Mouse (Mus musculus): ENCODE data around the gene Pus7. TPM values are rescaled to one million over a fixed set of nuclear protein-coding genes. Genes with fewer than 3 reads are reported as not detected.

The Pus7 gene
- total and polyA plus RNA-seq, 3 experiments, result 35.3 to 62.9 (median 61.9) TPM

DNA sequence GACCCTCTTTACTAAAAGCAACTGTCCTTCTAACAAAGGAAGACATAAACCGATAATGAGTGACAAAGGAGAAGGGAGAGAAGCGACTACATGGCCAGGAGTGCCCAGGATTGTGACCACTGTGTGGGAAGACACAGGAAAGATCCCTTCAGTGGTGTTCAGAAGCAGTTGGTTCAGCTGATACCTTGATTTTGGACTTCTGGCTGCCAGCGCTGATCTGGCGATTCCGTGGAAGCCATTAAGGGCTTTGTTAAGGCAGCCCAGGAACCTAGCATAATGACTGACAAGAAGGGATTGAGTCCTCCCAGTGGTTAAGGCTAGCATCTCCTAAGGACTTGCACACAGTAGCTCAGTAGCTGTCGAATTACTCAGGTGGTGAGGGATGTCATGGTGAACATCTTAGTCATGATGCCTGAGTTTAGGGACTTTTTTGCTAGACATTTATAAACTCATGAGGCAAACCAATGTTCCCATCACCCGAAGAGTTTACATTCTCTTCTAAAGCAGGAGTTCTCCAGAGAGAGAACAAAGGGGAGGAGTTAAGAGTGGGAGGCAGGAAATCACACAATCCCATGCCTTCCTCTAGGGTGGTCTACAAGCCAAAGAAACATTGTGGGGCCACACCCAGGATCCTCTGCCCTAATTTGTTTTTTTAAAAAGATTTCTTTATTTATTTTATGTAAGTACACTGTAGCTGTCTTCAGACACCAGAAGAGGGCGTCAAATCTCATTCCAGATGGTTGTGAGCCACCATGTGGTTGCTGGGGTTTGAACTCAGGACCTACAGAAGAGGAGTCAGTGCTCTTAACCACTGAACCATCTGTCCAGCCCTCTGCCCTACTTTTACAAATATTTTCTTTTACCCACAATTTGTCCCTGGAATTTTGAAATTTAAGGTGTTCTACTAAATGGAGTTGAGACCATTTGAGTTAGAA lies 69.8 kb downstream of the Pus7 start:
- peak overlapping the region; percentile 97; the same call in 1 of the 2 replicates for H3K4me2 ChIP-seq (ENCODE audit: insufficient read depth, low read depth, poor library complexity, severe bottlenecking)
- H3K4me1 ChIP-seq (ENCODE audit: control insufficient read depth in 1 of 2, insufficient read depth in 2 of 2), result peaks cover 9 to 23% of the 10 kb centered on the region in 2 experiments
- peaks cover 15 to 22% of the 10 kb centered on the region in 2 experiments for H3K36me3 ChIP-seq (replicated peaks in 1 of 2; ENCODE audit: control insufficient read depth in 1 of 2, insufficient read depth in 1 of 2, low read length in 1 of 2)
- peaks cover 17% of the 10 kb centered on the region for H3K9me3 ChIP-seq (replicated peaks; ENCODE audit: low read length)
- in situ Hi-C loops (cut with MboI; ENCODE audit: low pct_ligation_motif_present, low pct_unique_long_range_greater_than_20kb, low sequenced_read_pairs) (loop anchor here (5.0 to 10.0 kb wide), 2 partner anchors 34 to 199 kb away; no protein-coding TSS in a partner anchor), dilution Hi-C loops (cut with MboI; ENCODE audit: extremely low pct_ligation_motif_present, extremely low pct_unique_long_range_greater_than_20kb, low sequenced_read_pairs) (no loop called here)
- peak; percentile 54 for DNase-seq (ENCODE audit: extremely low read depth)
- H3K27me3 ChIP-seq (replicated peaks), result no peaks in the 10 kb centered on the region
- TF ChIP-seq NELFE (IDR thresholded peaks at IDR 0.05; ENCODE audit: low read depth, low read length) (no peak), SMC3 (IDR thresholded peaks at IDR 0.05; ENCODE audit: low read depth, low read length) (no peak), USF1 (IDR thresholded peaks at IDR 0.05; ENCODE audit: low read depth, low read length) (no peak), TBP (conservative IDR thresholded peaks at IDR 0.05; ENCODE audit: low read depth, low read length) (no peak), USF2 (conservative IDR thresholded peaks at IDR 0.05; ENCODE audit: low read depth, low read length) (no peak), ZMIZ1 (IDR thresholded peaks at IDR 0.05; ENCODE audit: low read depth, low read length) (no peak), IRF4 (IDR thresholded peaks at IDR 0.05; ENCODE audit: low read depth, low read length) (no peak), RAD21 (IDR thresholded peaks at IDR 0.05; ENCODE audit: low read depth, low read length) (peak; percentile 20), CTCF (conservative IDR thresholded peaks at IDR 0.05 in 1 of 2, IDR thresholded peaks at IDR 0.05 in 1 of 2; ENCODE audit: low read depth in 2 of 2, low read length in 2 of 2) (peak in 1 of 2 experiments; percentile 39; a peak in 2 of 4 replicates), CHD1 (IDR thresholded peaks at IDR 0.05; ENCODE audit: low read depth, low read length) (no peak), UBTF (IDR thresholded peaks at IDR 0.05; ENCODE audit: low read depth, low read length) (no peak)
- peaks cover 11% of the 10 kb centered on the region for H3K79me2 ChIP-seq (replicated peaks; ENCODE audit: control insufficient read depth, extremely low read depth, insufficient read depth, poor library complexity, severe bottlenecking)
- peak overlapping the region; percentile 68 for H3K9ac ChIP-seq (ENCODE audit: insufficient read depth, low read depth)
- no peak overlapping the region for H3K27ac ChIP-seq (ENCODE audit: insufficient read depth, low read depth)
- H3K4me3 ChIP-seq (replicated peaks in 1 of 3; ENCODE audit: low read depth in 2 of 3, low read length in 2 of 3, poor library complexity in 1 of 3), result no peak overlapping the region

DNA sequence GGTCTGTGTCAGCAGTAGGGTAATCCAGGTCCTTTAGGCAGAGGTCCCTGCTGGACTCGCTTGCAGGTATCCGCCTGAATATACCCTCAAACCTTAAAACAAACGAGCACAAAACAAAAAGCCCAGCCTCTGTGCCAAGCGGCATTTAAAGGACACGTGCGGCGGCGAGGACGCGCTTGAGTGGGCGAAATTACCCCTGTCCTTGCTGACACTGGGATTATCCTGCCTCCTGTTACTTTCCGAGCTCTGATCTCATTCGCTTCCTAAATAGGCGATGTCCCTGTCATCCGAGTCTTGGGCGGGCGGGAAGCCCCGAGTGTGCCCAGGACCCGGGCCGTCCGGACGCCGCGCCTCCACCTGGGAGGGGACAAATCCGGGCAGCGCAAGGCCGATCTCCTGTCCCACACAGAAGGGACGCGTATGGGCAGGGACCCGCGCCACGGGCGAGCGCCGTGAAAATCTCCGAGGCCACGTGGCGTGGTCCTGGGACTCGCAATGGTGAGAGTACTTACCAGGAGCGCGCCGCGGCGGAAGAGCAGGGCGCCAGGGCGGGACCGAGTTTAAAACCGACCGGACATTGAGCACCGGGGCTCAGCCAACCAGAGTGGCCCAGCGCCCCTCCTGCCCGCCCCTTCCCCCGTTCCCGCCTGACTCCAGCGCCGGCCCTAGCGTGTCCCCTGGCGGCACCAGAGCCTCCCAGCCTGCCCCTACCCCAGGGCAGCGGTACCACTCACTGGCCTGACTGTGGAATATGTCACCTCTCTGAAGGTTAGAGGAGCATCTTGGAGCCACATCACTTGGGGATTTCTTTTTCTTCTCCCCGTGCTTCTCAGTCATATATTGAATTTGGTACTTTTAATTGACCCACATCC lies 71.1 kb downstream of the Pus7 start:
- in situ Hi-C loops (cut with MboI; ENCODE audit: low pct_ligation_motif_present, low pct_unique_long_range_greater_than_20kb, low sequenced_read_pairs), result loop anchor here (5.0 to 10.0 kb wide), 2 partner anchors 35 to 198 kb away; no protein-coding TSS in a partner anchor
- DNase-seq (ENCODE audit: extremely low read depth), result peak; percentile 64
- H3K27ac ChIP-seq (ENCODE audit: insufficient read depth, low read depth), result peak overlapping the region; percentile 48

More for the DNA sequence above, 71.1 kb downstream of the Pus7 start:
- H3K4me2 ChIP-seq (ENCODE audit: insufficient read depth, low read depth, poor library complexity, severe bottlenecking), result peak overlapping the region; percentile 97
- no peaks in the 10 kb centered on the region for H3K27me3 ChIP-seq (replicated peaks)
- H3K79me2 ChIP-seq (replicated peaks; ENCODE audit: control insufficient read depth, extremely low read depth, insufficient read depth, poor library complexity, severe bottlenecking), result peaks cover 13% of the 10 kb centered on the region
- H3K4me1 ChIP-seq (ENCODE audit: control insufficient read depth in 1 of 2, insufficient read depth in 2 of 2), result peaks cover 5 to 11% of the 10 kb centered on the region in 2 experiments
- H3K9ac ChIP-seq (ENCODE audit: insufficient read depth, low read depth), result peak overlapping the region; percentile 91
- peak overlapping the region; percentile 73 to 96 (median 87) for H3K4me3 ChIP-seq (replicated peaks in 1 of 3; ENCODE audit: low read depth in 2 of 3, low read length in 2 of 3, poor library complexity in 1 of 3)
- dilution Hi-C loops (cut with MboI; ENCODE audit: extremely low pct_ligation_motif_present, extremely low pct_unique_long_range_greater_than_20kb, low sequenced_read_pairs), result no loop called here
- H3K36me3 ChIP-seq (replicated peaks in 1 of 2; ENCODE audit: control insufficient read depth in 1 of 2, insufficient read depth in 1 of 2, low read length in 1 of 2), result peaks cover 24 to 26% of the 10 kb centered on the region in 2 experiments
- peaks cover 17% of the 10 kb centered on the region for H3K9me3 ChIP-seq (replicated peaks; ENCODE audit: low read length)
- TF ChIP-seq ETS1 (conservative IDR thresholded peaks at IDR 0.05; ENCODE audit: low read depth, low read length) (no peak), POLR2A (IDR thresholded peaks at IDR 0.05; ENCODE audit: low read depth, low read length) (peak; percentile 90), ELF1 (IDR thresholded peaks at IDR 0.05; ENCODE audit: low read depth, low read length) (peak; percentile 68; the same call in 1 of the 2 replicates), USF1 (IDR thresholded peaks at IDR 0.05; ENCODE audit: low read depth, low read length) (no peak; the same call in 1 of the 2 replicates), ZMIZ1 (IDR thresholded peaks at IDR 0.05; ENCODE audit: low read depth, low read length) (peak; percentile 67), KAT2A (IDR thresholded peaks at IDR 0.05; ENCODE audit: insufficient replicate concordance, low read length) (peak; percentile 67; the same call in 1 of the 2 replicates), MYC (IDR thresholded peaks at IDR 0.05; ENCODE audit: low read depth, low read length) (peak; percentile 96), MAX (IDR thresholded peaks at IDR 0.05; ENCODE audit: low read length) (peak; percentile 91), E2F4 (IDR thresholded peaks at IDR 0.05; ENCODE audit: insufficient replicate concordance, low read depth, low read length) (0 out of 2 replicates have a peak, but pooled peaks have one; percentile 16), UBTF (IDR thresholded peaks at IDR 0.05; ENCODE audit: low read depth, low read length) (no peak), RAD21 (IDR thresholded peaks at IDR 0.05; ENCODE audit: low read depth, low read length) (peak; percentile 15), CTCF (conservative IDR thresholded peaks at IDR 0.05 in 1 of 2, IDR thresholded peaks at IDR 0.05 in 1 of 2; ENCODE audit: low read depth in 2 of 2, low read length in 2 of 2) (peak in 1 of 2 experiments; percentile 49; a peak in 2 of 4 replicates), TCF12 (IDR thresholded peaks at IDR 0.05; ENCODE audit: low read depth, low read length) (peak; percentile 68), EP300 (IDR thresholded peaks at IDR 0.05; ENCODE audit: low read length) (no peak), NELFE (IDR thresholded peaks at IDR 0.05; ENCODE audit: low read depth, low read length) (peak; percentile 90), MXI1 (IDR thresholded peaks at IDR 0.05; ENCODE audit: low read depth, low read length) (peak; percentile 96), CHD2 (IDR thresholded peaks at IDR 0.05; ENCODE audit: low read length) (0 out of 2 replicates have a peak, but pooled peaks have one; percentile 48), HCFC1 (IDR thresholded peaks at IDR 0.05; ENCODE audit: low read depth, low read length) (peak; percentile 70), BHLHE40 (IDR thresholded peaks at IDR 0.05; ENCODE audit: low read depth, low read length) (peak; percentile 39), TBP (conservative IDR thresholded peaks at IDR 0.05; ENCODE audit: low read depth, low read length) (peak; percentile 81), SMC3 (IDR thresholded peaks at IDR 0.05; ENCODE audit: low read depth, low read length) (peak; percentile 16)
